Mouse (Mus musculus) olfactory bulb, adult 2 months (tissue): ENCODE results near the gene Ube2f. TPM values are rescaled to one million over a fixed set of nuclear protein-coding genes. Genes with fewer than 3 reads are reported as not detected.

Experiments
- H3K27ac ChIP-seq: fragments of 200-500 bp; 2 replicates; pipeline ENCODE4 v1.5.1; 2012; ENCODE audit warnings: low read depth, low read length; ENCODE audit not compliant: insufficient read depth
- H3K4me1 ChIP-seq: fragments of 200-500 bp; 2 replicates; pipeline ENCODE4 v1.6.1; 2012; ENCODE audit warnings: low read length; ENCODE audit not compliant: control insufficient read depth, insufficient read depth
- H3K4me3 ChIP-seq: fragments of 200-500 bp; 2 replicates; pipeline ENCODE4 v1.5.1; 2012; ENCODE audit warnings: mild to moderate bottlenecking, low read depth, low read length, moderate library complexity; ENCODE audit not compliant: insufficient read depth
- CTCF ChIP-seq: fragments of 200-500 bp; IDR thresholded peaks from 2 replicates; pipeline ENCODE4 v1.5.1; 2012; ENCODE audit warnings: low read depth, mild to moderate bottlenecking, low read length, moderate library complexity; ENCODE audit not compliant: insufficient read depth
- POLR2A ChIP-seq: fragments of 200-500 bp; IDR thresholded peaks from 2 replicates; pipeline ENCODE4 v1.6.1; 2012; ENCODE audit warnings: mild to moderate bottlenecking, low read depth, low read length, moderate library complexity; ENCODE audit not compliant: insufficient read depth
- WGBS: fragments of 180-500 bp; shearing (Covaris S2); methylation state at CpG from one replicate; pipeline ENCODE4 v1.1.7; 2018; 5-methylcytosine and 5-hydroxymethylcytosine counted together
- polyA plus RNA-seq: library from polyadenylated mRNA; stranded (reverse); fragments of >200 nt; gene quantifications from 2 replicates; pipeline ENCODE4 v1.2.4, GENCODE M21; 2012; ENCODE audit warnings: low replicate concordance; ENCODE audit not compliant: missing spikeins, insufficient read depth, insufficient read length

Ube2f gene
- polyA plus RNA-seq, 1 experiment: not detected

DNA sequence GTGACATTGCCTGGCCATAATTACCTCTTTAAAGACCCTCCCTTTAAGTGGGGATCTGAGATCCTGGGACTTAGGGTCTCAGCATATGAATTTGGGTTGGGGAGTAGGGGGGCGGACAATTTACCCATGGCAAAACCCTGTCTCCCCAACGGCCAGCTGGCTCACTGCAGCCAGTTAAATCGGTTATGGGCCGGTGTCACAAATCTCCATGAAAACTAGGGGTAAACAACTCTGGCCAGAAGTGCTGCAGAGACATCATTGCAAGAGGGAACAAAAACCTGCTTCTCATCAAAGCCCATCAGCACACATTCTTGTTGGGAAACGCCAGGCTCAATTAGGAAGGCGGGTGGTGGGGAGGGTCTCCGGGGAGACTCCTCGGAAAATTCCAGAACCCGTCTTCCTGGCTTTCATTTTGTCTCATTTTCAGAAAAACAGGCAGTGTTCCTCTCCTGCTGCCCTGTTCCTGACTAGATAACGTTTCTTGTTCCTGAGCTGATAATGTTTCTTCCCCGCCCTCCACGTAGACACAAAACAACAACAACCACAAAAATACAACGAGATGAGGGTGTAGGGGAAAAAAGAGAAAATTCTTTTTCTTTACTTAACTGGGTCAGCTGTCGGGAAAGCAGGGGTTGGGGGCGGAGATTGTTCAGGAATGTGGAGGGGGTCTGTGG is 22.6 kb upstream of the Ube2f start:
- Histone ChIP-seq H3K4me3 (no peak overlapping the region), H3K27ac (no peak overlapping the region), H3K4me1 (peaks cover 4% of the 10 kb centered on the region; the same call in 1 of the 2 replicates)
- WGBS: 52% methylated on average over 15 of the region's 15 CpGs
- TF ChIP-seq POLR2A: no peak
- no peak for TF ChIP-seq CTCF

DNA sequence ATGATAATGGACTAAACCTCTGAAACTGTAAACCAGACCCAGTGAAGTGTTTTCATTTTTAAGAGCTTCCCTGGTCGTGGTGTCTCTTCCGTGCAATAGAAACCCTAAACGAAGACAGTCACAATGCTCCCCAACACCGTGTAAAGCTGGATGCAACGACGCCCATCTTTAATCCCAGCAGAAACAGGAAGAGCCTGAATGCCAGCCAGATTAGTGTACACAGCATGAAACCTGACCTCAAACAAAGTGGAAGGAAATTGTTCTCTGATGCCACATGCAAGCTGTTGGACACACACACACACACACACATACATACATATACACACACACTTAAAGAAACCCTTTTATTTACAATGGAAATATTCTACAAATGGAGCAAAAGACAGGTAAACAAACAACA is 19.0 kb upstream of the Ube2f start:
- no peak overlapping the region for H3K4me3 ChIP-seq
- no peak overlapping the region for H3K27ac ChIP-seq
- TF ChIP-seq CTCF: no peak
- no peak for TF ChIP-seq POLR2A
- H3K4me1 ChIP-seq: peaks cover 4% of the 10 kb centered on the region; the same call in 1 of the 2 replicates
- WGBS: 49% methylated on average over 6 of the region's 6 CpGs

DNA sequence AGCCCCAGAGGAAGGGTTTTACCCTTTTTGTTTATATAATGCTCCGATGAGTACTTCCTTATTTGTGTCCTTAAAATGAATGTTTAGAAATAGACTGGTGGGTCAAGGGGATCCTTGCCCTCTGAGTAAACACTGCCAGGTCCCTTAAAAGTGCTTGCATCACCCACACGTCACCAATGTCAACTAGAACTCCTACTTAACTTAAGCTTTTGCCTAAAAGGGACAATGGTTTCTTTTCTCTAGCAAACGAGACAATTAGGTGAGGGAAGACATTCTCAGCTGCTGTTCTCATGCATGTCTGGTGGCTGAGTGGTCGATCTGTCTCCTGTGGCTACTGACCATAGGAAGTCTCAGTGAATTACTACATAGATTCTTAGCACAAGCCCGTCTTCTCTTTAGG is 18.2 kb upstream of the Ube2f start:
- 69% methylated on average over 5 of the region's 5 CpGs for WGBS
- no peak for TF ChIP-seq POLR2A
- no peak for TF ChIP-seq CTCF
- Histone ChIP-seq H3K4me3 (no peak overlapping the region), H3K27ac (no peak overlapping the region), H3K4me1 (peaks cover 4% of the 10 kb centered on the region; the same call in 1 of the 2 replicates)

DNA sequence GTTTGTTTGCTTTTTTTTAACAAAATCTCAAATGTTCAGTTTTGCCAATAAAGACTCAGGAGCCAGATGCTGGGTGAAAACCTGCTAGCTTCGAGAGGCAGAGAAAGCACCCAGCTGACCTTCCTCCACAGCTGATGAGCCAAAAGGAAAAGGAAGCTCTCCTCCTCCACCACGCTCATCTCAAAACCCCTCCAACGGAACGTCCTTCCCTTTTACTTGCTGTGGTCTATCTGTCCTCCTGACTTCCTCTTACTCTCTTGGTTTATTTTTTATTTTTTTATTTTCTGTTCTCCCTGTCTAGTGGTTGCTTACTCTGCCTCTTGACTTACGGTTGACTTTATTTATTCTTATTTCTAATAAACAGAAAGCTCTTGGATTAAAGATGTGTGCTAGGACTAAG is 14.7 kb upstream of the Ube2f start:
- WGBS: 79% methylated on average over 5 of the region's 5 CpGs
- TF ChIP-seq CTCF (no peak), POLR2A (no peak)
- no peak overlapping the region for H3K4me3 ChIP-seq
- no peaks in the 10 kb centered on the region for H3K4me1 ChIP-seq
- no peak overlapping the region for H3K27ac ChIP-seq

DNA sequence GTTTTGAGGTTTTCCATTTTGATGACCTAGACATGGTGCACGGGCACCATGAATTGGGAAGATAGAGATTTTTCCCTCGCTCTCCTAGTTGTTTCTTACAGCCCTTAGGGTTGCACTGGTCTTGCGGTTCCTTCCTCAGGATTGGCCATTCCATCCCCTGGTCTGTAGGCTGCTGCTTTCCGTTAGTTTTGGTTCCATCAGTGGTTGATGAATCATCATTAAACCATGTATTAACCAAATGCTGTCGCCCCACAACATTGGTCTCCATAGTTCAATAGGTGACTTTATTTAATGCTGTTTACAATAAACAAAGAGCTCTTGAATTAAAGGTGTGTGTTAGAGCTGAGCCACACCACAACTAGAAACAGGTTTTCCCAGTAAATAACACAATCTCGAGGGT is 12.4 kb upstream of the Ube2f start:
- Histone ChIP-seq H3K4me3 (no peak overlapping the region), H3K4me1 (no peaks in the 10 kb centered on the region), H3K27ac (no peak overlapping the region)
- WGBS: 86% methylated on average over 6 of the region's 6 CpGs
- no peak for TF ChIP-seq CTCF
- no peak for TF ChIP-seq POLR2A

DNA sequence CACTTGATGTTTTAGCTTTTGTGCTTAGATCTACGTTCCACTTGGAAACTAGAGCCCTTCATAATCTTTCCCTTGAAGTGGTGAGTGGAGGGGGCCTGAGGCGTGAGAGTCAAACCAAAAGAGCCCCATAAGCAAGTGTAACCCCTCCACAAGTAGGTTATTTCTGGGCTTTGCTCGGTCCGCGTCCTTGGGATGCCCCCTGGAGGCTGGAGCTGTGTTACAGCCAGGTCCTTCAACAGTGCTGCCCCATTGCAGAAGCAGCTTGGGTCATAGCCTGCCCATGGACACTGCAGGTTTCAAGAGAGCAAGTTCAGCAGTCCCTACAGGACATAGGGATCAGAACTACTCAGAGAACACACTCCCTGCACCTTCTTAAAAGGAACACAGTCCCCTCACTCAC is 11.0 kb upstream of the Ube2f start:
- no peak overlapping the region for H3K4me3 ChIP-seq
- no peak overlapping the region for H3K27ac ChIP-seq
- TF ChIP-seq CTCF: peak; percentile 74
- no peak for TF ChIP-seq POLR2A
- no peaks in the 10 kb centered on the region for H3K4me1 ChIP-seq
- WGBS: 18% methylated on average over 5 of the region's 5 CpGs

DNA sequence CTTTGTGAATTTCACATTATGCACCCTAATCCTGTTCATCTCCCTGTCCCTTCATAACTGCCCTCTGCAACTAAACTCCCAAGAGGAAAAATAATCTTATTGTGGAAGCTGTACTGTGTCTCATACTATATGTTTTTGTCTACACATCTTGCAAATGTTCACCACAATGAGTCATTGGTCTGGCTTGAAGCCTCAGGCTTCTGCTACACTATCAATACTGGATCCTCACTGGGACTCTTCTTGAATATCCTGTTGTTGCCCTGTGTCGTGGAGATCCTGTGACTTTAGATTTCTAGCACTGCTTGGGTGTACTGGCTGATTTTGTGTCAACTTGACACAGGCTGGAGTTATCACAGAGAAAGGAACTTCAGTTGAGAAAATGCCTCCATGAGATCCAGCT is 10.3 kb upstream of the Ube2f start:
- H3K4me3 ChIP-seq: no peak overlapping the region
- WGBS: 66% methylated on average over 1 of the region's 1 CpGs
- H3K27ac ChIP-seq: no peak overlapping the region
- no peaks in the 10 kb centered on the region for H3K4me1 ChIP-seq
- TF ChIP-seq CTCF (no peak), POLR2A (no peak)

DNA sequence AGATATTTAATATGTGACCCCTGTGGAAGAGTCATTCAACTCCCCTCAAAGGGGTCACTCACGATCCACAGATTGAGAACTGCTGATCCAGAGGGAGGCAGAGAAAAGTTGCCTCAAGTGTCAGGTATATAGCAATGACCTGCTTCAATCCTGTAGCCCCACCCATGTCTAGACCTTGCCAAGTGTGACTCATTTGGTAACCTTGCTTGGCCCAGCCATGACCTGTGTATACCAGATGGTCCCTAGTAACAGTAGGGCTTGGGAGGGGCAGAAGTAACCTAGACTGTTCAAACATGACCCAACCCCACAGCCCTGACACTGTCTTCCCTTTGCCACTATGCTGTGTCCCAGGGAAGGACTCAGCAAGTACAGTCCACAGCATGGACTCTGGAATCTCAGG is 9.4 kb upstream of the Ube2f start:
- H3K4me1 ChIP-seq: no peaks in the 10 kb centered on the region
- H3K27ac ChIP-seq: no peak overlapping the region
- 93% methylated on average over 1 of the region's 1 CpGs for WGBS
- TF ChIP-seq CTCF (no peak), POLR2A (no peak)
- no peak overlapping the region for H3K4me3 ChIP-seq

DNA sequence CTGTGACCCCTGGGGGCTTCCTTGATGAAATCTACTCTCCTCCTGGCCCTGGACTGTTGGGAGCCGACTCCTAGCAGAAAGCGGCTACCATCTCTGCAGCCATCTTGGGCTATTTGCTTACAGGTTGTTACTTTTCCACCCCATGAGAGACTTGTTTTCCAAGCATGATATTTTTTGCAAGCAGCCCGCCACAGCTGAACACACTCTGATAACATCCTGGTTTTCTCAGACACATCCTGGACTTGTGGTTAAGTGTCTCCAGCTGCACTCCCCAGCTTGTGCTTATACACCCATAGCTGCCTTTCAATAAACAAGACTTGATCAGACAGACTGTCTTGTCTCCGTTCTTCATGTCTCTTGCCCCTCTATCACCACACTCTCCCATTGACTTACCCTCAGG is 8.9 kb upstream of the Ube2f start:
- Histone ChIP-seq H3K4me3 (no peak overlapping the region), H3K4me1 (no peaks in the 10 kb centered on the region), H3K27ac (no peak overlapping the region)
- WGBS: 82% methylated on average over 4 of the region's 4 CpGs
- TF ChIP-seq CTCF (no peak), POLR2A (no peak)

DNA sequence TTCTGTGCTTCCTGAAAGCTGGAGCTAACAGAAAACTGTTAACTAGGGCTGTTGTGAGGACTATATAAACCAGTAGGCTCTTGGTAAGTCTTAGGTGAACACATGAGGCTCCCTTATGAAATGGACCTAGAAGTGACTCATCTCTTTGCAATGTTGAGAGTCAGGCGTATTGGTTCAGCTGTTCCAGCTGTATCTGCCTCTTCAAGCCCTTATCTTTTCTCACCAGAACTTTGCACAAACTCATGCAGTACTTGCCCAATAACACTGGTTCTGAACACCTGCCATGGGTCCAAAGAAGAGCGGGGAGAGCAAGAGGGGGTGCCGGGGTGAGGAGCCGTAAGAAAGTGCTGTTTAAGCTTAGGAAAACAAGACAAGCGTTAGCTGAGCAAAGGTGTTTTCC is 1.9 kb upstream of the Ube2f start:
- Histone ChIP-seq H3K4me1 (peaks cover 6% of the 10 kb centered on the region), H3K27ac (no peak overlapping the region), H3K4me3 (no peak overlapping the region)
- TF ChIP-seq POLR2A (no peak), CTCF (no peak)
- WGBS: 89% methylated on average over 5 of the region's 5 CpGs
